Mouse (Mus musculus): ENCODE measurements around the gene Zbtb45.

- TF ChIP-seq CTCF (IDR thresholded peaks at IDR 0.05; ENCODE audit: extremely low read depth, insufficient read depth, insufficient read length, insufficient replicate concordance) (no peak), POLR2A (IDR thresholded peaks at IDR 0.05; ENCODE audit: low read depth, low read length) (no peak)
These were observed 2.3 kb downstream of the Zbtb45 start for GRCm38 (mm10) chr7:13007341-13008092.

Data from spleen, adult 2 months (tissue).